Mouse (Mus musculus): ENCODE measurements around the gene Gm20388. TPM values are rescaled to one million over a fixed set of nuclear protein-coding genes. Genes with fewer than 3 reads are reported as not detected.
A peak's percentile ranks its signal among the peaks of the same experiment; 100 is the strongest.

Gene Gm20388
- polyA plus RNA-seq, 1 experiment, result 49.7 TPM

DNA sequence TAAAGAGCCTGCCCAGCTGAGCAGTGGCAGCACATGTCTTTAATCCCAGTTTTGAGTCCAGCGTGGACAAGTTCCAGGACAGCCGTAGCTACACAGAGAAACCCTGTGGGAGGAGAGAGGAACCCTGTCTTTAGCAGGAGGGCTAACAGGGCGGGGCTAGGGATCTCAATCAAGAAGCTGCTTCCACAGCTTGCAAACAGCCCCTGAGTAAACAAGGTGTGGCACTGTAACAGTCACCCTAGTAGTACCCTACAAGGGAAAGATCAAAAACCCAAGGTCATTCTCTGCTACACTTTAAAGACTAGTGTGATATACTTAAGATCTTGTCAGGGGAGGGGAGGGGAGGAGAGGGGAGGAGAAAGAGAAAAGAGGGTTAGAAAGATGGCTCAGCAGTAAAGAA is 3126.3 kb downstream of the Gm20388 start:
- no peak for TF ChIP-seq POLR2A (IDR thresholded peaks at IDR 0.05; ENCODE audit: low read depth, low read length)
- TF ChIP-seq CTCF (conservative IDR thresholded peaks at IDR 0.05; ENCODE audit: insufficient read depth, insufficient read length, low read depth, low read length), result no peak
- no peak for DNase-seq
- Histone ChIP-seq H3K36me3 (ENCODE audit: control insufficient read depth, insufficient read depth, low read length) (no peaks in the 10 kb centered on the region), H3K27ac (ENCODE audit: insufficient read depth, low read depth, low read length) (no peak overlapping the region), H3K4me3 (ENCODE audit: insufficient read depth, low read depth, low read length) (no peak overlapping the region), H3K4me1 (ENCODE audit: control insufficient read depth, insufficient read depth, low read length) (peaks cover 30% of the 10 kb centered on the region), H3K27me3 (replicated peaks; ENCODE audit: control insufficient read depth, insufficient read depth, low read length) (no peaks in the 10 kb centered on the region)
- WGBS, result 32% methylated on average over 3 of the region's 3 CpGs

DNA sequence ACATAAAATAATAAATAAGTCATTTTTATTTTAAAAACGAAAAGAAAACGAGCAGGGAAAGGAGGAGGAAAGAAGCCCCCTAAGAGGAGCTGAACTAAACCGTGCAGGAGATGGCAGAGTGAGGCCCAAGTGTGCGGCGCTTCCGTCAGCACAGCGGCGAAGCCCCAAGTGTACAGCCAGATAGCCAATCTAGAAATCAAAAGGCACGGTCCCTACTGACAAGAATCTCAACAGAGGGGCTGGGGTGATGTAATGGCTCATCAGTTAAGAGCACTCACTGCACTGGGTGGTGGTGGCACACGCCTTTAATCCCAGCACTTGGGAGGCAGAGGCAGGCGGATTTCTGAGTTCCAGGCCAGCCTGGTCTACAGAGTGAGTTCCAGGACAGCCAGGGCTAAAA is 3126.8 kb downstream of the Gm20388 start:
- Histone ChIP-seq H3K4me1 (ENCODE audit: control insufficient read depth, insufficient read depth, low read length) (peaks cover 30% of the 10 kb centered on the region), H3K36me3 (ENCODE audit: control insufficient read depth, insufficient read depth, low read length) (no peaks in the 10 kb centered on the region), H3K27ac (ENCODE audit: insufficient read depth, low read depth, low read length) (no peak overlapping the region), H3K4me3 (ENCODE audit: insufficient read depth, low read depth, low read length) (no peak overlapping the region), H3K27me3 (replicated peaks; ENCODE audit: control insufficient read depth, insufficient read depth, low read length) (no peaks in the 10 kb centered on the region)
- no peak for DNase-seq
- WGBS, result 72% methylated on average over 11 of the region's 11 CpGs
- TF ChIP-seq POLR2A (IDR thresholded peaks at IDR 0.05; ENCODE audit: low read depth, low read length), result no peak
- no peak for TF ChIP-seq CTCF (conservative IDR thresholded peaks at IDR 0.05; ENCODE audit: insufficient read depth, insufficient read length, low read depth, low read length)

DNA sequence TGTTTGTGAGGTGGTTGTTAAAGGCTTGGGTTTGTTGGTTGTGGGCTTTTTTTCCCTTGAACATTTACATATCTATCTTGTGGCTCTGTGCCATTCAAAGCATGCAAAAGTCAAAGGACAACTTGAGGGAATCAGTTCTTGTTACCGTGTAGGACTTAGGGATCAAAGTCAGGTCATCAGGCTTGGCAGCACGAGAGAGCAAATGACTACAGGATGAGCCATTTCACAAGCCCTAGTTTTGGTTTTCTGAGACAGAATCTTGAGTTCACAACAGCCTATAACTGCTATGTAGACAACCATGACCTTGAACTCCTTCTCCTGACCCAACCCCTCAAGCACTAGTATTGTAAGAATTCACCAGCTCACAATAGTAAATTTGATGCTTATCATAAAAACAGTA is 3127.7 kb downstream of the Gm20388 start:
- Histone ChIP-seq H3K27me3 (replicated peaks; ENCODE audit: control insufficient read depth, insufficient read depth, low read length) (no peaks in the 10 kb centered on the region), H3K4me3 (ENCODE audit: insufficient read depth, low read depth, low read length) (no peak overlapping the region), H3K4me1 (ENCODE audit: control insufficient read depth, insufficient read depth, low read length) (peaks cover 29% of the 10 kb centered on the region), H3K36me3 (ENCODE audit: control insufficient read depth, insufficient read depth, low read length) (no peaks in the 10 kb centered on the region), H3K27ac (ENCODE audit: insufficient read depth, low read depth, low read length) (no peak overlapping the region)
- TF ChIP-seq CTCF (conservative IDR thresholded peaks at IDR 0.05; ENCODE audit: insufficient read depth, insufficient read length, low read depth, low read length) (no peak), POLR2A (IDR thresholded peaks at IDR 0.05; ENCODE audit: low read depth, low read length) (no peak)
- DNase-seq, result peak; percentile 48
- 7% methylated on average over 2 of the region's 2 CpGs for WGBS

DNA sequence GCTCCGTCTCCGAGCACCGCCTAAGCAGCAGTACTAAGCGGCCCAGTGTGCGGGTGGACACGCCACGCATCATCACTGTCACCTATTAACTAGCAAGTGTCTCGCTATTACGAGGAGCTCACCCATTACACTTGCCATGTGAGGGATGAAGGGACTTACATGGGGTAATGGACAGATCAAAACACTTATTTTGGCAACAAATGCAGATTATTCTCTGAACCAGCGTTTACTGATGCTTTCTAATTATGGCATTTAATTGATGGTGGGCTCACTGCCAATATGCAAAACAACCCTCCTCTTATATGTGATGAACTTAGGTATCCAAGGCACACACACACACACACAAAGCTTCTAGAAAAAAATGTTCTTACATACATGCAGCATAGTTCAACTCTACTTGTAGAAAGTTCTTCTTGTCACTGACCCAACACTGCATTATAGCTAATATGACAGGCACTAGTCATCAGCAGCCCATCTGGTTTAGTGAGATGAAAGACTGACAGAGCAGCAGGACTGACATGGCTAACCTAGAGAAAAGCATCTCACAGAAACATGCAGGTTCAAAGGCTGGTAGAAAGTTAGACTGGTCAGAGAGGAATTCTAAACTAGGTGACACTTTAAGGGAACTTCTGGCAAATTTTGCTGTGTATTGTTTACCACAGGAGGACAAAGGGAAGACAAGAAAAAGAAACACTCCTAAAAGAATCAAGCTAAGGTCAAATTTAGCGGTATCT is 3128.9 kb downstream of the Gm20388 start:
- WGBS, result 49% methylated on average over 11 of the region's 11 CpGs
- H3K36me3 ChIP-seq (ENCODE audit: control insufficient read depth, insufficient read depth, low read length), result no peaks in the 10 kb centered on the region
- no peak overlapping the region for H3K27ac ChIP-seq (ENCODE audit: insufficient read depth, low read depth, low read length)
- no peak overlapping the region for H3K4me3 ChIP-seq (ENCODE audit: insufficient read depth, low read depth, low read length)
- H3K4me1 ChIP-seq (ENCODE audit: control insufficient read depth, insufficient read depth, low read length), result peaks cover 24% of the 10 kb centered on the region
- TF ChIP-seq CTCF (conservative IDR thresholded peaks at IDR 0.05; ENCODE audit: insufficient read depth, insufficient read length, low read depth, low read length), result no peak
- no peak for TF ChIP-seq POLR2A (IDR thresholded peaks at IDR 0.05; ENCODE audit: low read depth, low read length)
- H3K27me3 ChIP-seq (replicated peaks; ENCODE audit: control insufficient read depth, insufficient read depth, low read length), result no peaks in the 10 kb centered on the region
- no peak for DNase-seq

DNA sequence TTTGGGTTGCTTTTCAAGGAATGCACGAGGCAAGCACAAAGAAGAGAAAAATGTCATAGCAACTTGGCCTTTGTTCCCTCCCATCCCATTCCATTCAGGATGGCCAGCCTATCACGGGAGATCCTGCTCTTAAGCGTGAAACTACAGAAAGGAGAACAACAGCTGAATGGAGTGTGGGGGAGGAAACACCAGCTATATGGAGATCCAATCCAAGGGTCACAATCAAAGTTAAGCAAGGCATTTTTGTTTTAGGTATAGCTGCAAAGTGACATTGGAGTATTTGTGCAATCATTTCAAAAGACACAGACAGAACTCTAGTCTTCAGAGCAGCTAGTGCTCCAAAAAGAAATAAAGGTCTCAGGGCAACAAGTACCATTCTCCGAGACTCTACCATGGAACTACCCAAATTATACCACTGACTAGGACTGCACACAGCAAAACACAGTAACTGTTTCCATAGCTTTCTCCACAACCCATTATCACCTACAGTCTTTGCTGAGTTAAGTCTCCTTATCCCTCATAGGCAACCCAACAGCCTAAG is 3129.5 kb downstream of the Gm20388 start:
- no peak overlapping the region for H3K4me3 ChIP-seq (ENCODE audit: insufficient read depth, low read depth, low read length)
- H3K27ac ChIP-seq (ENCODE audit: insufficient read depth, low read depth, low read length), result no peak overlapping the region
- WGBS, result 12% methylated on average over 4 of the region's 4 CpGs

DNA sequence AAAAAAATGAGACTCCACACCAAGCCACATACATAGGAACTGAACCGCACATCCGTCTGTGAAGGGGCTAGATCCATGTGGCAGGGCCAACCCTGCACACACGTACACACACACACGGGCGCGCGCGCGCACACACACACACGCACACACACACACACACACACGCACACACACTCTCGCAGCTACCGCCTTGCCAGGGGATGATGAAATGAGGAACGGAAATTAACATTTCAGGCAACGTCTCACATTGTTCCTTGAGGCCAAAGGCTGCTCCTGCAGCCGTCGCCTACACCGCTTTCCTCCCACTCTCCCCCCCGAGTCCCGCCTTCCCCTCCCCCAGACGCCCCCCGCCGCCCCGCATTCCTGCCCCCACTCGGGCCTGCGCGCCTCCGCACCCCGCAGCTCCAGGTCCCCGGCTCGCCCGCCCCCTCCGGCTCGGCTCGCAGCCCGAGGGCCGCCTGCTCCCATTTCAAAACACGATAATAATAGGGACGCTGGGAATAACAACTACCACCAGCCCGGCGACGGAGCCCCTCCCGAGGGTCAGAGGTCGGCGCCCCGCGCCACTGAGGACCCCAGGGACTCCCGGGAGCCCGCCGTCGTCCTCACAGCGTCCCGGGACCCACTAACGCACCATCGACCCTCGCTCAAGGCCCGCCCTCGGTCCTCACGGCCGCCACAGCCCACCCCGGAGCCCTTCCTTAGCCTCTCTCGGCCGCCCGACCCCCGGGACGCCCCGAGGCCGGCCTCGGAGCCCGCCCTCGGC is 3130.6 kb downstream of the Gm20388 start:
- H3K4me3 ChIP-seq (ENCODE audit: insufficient read depth, low read depth, low read length), result peak overlapping the region; percentile 71
- H3K36me3 ChIP-seq (ENCODE audit: control insufficient read depth, insufficient read depth, low read length), result no peaks in the 10 kb centered on the region
- WGBS, result under 1% methylated on average over 69 of the region's 71 CpGs
- peaks cover 19% of the 10 kb centered on the region for H3K4me1 ChIP-seq (ENCODE audit: control insufficient read depth, insufficient read depth, low read length)
- DNase-seq, result peak; percentile 75
- no peaks in the 10 kb centered on the region for H3K27me3 ChIP-seq (replicated peaks; ENCODE audit: control insufficient read depth, insufficient read depth, low read length)
- H3K27ac ChIP-seq (ENCODE audit: insufficient read depth, low read depth, low read length), result peak overlapping the region; percentile 36
- TF ChIP-seq CTCF (conservative IDR thresholded peaks at IDR 0.05; ENCODE audit: insufficient read depth, insufficient read length, low read depth, low read length), result 0 out of 2 replicates have a peak, but pooled peaks have one; percentile 12
- TF ChIP-seq POLR2A (IDR thresholded peaks at IDR 0.05; ENCODE audit: low read depth, low read length), result no peak

More for the DNA sequence above, 3129.5 kb downstream of the Gm20388 start:
- Histone ChIP-seq H3K27me3 (replicated peaks; ENCODE audit: control insufficient read depth, insufficient read depth, low read length) (no peaks in the 10 kb centered on the region), H3K4me1 (ENCODE audit: control insufficient read depth, insufficient read depth, low read length) (peaks cover 24% of the 10 kb centered on the region), H3K36me3 (ENCODE audit: control insufficient read depth, insufficient read depth, low read length) (no peaks in the 10 kb centered on the region)
- no peak for TF ChIP-seq POLR2A (IDR thresholded peaks at IDR 0.05; ENCODE audit: low read depth, low read length)
- TF ChIP-seq CTCF (conservative IDR thresholded peaks at IDR 0.05; ENCODE audit: insufficient read depth, insufficient read length, low read depth, low read length), result no peak
- DNase-seq, result peak; percentile 63

DNA sequence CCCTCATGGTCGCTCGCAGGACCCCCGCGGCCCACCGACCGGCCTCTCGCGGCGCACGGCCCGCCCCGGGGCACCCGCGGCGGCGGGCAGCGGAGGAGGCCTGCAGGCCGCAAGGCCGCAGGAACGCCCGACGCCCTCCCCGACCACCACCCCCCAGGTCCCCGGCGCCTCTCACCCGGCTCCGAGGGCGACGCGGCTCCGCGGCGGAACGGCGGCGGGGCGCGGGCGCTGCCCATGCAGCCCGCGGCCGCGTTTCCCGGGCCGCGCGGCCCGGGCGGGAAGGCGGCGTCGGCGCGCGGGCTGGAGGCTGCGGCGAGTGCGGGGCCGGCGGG is 3131.1 kb downstream of the Gm20388 start:
- WGBS, result under 1% methylated on average over 60 of the region's 60 CpGs
- TF ChIP-seq CTCF (conservative IDR thresholded peaks at IDR 0.05; ENCODE audit: insufficient read depth, insufficient read length, low read depth, low read length) (no peak), POLR2A (IDR thresholded peaks at IDR 0.05; ENCODE audit: low read depth, low read length) (no peak)
- Histone ChIP-seq H3K4me1 (ENCODE audit: control insufficient read depth, insufficient read depth, low read length) (peaks cover 19% of the 10 kb centered on the region), H3K27ac (ENCODE audit: insufficient read depth, low read depth, low read length) (peak overlapping the region; percentile 36; the same call in 1 of the 2 replicates), H3K36me3 (ENCODE audit: control insufficient read depth, insufficient read depth, low read length) (no peaks in the 10 kb centered on the region), H3K27me3 (replicated peaks; ENCODE audit: control insufficient read depth, insufficient read depth, low read length) (no peaks in the 10 kb centered on the region), H3K4me3 (ENCODE audit: insufficient read depth, low read depth, low read length) (peak overlapping the region; percentile 71)
- no peak for DNase-seq

Measured in kidney, adult 2 months (tissue).